Mouse (Mus musculus): ENCODE measurements around the gene Astn1.

DNA sequence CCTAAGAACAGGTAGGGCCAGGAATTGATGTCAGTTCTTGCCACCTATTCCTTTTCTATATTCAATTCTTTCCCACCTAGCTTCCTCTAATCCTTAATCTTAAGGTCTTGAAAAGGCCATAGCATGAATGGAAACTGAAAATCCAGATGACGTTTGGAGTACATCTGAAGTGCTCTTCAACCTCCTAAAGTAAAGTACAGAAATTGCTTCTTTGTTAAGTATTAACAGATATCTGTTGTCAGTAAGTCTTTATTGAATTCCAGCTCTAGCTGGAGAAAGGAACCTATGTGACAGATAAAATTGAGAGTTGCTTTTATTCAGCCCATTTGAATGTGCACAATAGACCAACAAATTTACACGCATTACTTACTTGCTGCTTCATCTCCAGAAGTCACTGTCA is 338.1 kb downstream of the Astn1 start:
- TF ChIP-seq POLR2AphosphoS2 (IDR thresholded peaks at IDR 0.05; ENCODE audit: low read length), result no peak
- TF ChIP-seq MAX (IDR thresholded peaks at IDR 0.05; ENCODE audit: low read length), result no peak
- no peak for TF ChIP-seq NRF1 (IDR thresholded peaks at IDR 0.05; ENCODE audit: insufficient read depth, low read depth, low read length, poor library complexity, severe bottlenecking)
- TF ChIP-seq CTCF (IDR thresholded peaks at IDR 0.05 in 2 of 3, conservative IDR thresholded peaks at IDR 0.05 in 1 of 3; ENCODE audit: control insufficient read depth in 1 of 3, insufficient read depth in 1 of 3, low read depth in 2 of 3, low read length in 3 of 3, poor library complexity in 1 of 3, severe bottlenecking in 1 of 3), result no peak
- no peak for TF ChIP-seq RAD21 (IDR thresholded peaks at IDR 0.05; ENCODE audit: low read depth, low read length)
- TF ChIP-seq POLR2AphosphoS5 (IDR thresholded peaks at IDR 0.05; ENCODE audit: borderline replicate concordance, low read depth, low read length), result no peak
- no peak for TF ChIP-seq RCOR1 (IDR thresholded peaks at IDR 0.05; ENCODE audit: low read depth, low read length)
- TF ChIP-seq BHLHE40 (IDR thresholded peaks at IDR 0.05; ENCODE audit: borderline replicate concordance, low read depth, low read length), result no peak
- no peak for TF ChIP-seq EP300 (IDR thresholded peaks at IDR 0.05; ENCODE audit: low read depth in 1 of 2, low read length in 2 of 2)
- TF ChIP-seq MXI1 (IDR thresholded peaks at IDR 0.05; ENCODE audit: low read depth, low read length), result no peak

All from MEL (cell line).